Mouse (Mus musculus): ENCODE data around the gene Rad9a. TPM values are rescaled to one million over a fixed set of nuclear protein-coding genes. Genes with fewer than 3 reads are reported as not detected.
A peak's percentile ranks its signal among the peaks of the same experiment; 100 is the strongest.

Gene Rad9a
- total RNA-seq, 2 experiments from 2014 or later = 8.7 to 10.1 TPM

DNA sequence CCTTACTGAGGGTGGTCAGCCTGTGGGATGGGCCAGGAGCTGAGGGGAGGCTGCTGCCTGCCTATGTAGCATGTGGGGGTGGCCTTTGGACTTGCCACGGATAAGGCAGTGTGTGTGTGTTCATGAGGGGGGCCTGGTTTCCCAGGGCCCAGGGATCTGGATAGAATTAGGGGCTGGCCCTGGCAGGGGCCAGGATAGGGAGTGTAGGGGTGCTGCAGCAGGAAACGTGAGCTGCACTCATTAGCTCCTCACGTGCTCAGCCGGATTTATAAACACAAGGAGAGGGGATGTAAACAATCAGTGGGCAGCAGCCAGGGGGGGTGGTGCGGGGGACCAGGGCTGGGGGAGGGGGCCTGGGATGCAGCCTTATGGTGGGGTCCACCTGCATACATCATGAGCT lies 15.7 kb upstream of the Rad9a start:
- Histone ChIP-seq H3K4me3 (no peak overlapping the region), H3K27ac (no peak overlapping the region)
- TF ChIP-seq CTCF (IDR thresholded peaks at IDR 0.05) = no peak
- intact Hi-C loops (cut with DNase I) = no loop called here
- DNase-seq (ENCODE audit: extremely low spot score in 1 of 2, low spot score in 2 of 2) = no peak

GRCm38 (mm10) chr19:4216041-4216685 lies 14.7 kb upstream of the Rad9a start:
- Histone ChIP-seq H3K27ac (no peak overlapping the region), H3K4me3 (no peak overlapping the region)
- TF ChIP-seq CTCF (IDR thresholded peaks at IDR 0.05) = peak; percentile 59
- no peak for DNase-seq (ENCODE audit: extremely low spot score in 1 of 2, low spot score in 2 of 2)
- intact Hi-C loops (cut with DNase I) = no loop called here

DNA sequence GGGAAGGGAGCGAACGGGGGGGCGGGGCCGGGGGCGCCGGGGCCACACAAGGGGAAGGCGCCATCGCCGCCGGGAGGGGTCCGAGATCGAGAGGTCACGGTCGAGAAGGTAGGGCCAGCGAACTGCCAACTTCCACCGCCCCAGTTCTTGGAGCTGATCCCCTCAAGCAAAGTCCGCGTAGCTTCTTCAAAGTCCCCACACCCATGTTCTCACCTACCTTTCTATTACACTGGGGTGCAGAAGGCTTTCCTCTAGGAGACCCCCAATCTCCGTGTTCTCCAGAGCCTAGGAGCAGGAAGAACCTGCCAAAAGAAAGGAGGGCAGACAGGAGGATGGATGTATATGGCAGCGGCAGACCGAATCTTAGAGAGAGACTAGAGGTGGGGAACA lies 14.0 kb upstream of the Rad9a start:
- no peak overlapping the region for H3K27ac ChIP-seq
- DNase-seq (ENCODE audit: extremely low spot score in 1 of 2, low spot score in 2 of 2) = no peak
- intact Hi-C loops (cut with DNase I) = no loop called here
- peak overlapping the region; percentile 47 for H3K4me3 ChIP-seq
- TF ChIP-seq CTCF (IDR thresholded peaks at IDR 0.05) = no peak

- TF ChIP-seq CTCF (IDR thresholded peaks at IDR 0.05) = no peak
- Histone ChIP-seq H3K4me3 (peak overlapping the region; percentile 47), H3K27ac (no peak overlapping the region)
- DNase-seq (ENCODE audit: extremely low spot score in 1 of 2, low spot score in 2 of 2) = no peak
- intact Hi-C loops (cut with DNase I) = no loop called here
These were observed 13.4 kb upstream of the Rad9a start for GRCm38 (mm10) chr19:4214771-4215450.

DNA sequence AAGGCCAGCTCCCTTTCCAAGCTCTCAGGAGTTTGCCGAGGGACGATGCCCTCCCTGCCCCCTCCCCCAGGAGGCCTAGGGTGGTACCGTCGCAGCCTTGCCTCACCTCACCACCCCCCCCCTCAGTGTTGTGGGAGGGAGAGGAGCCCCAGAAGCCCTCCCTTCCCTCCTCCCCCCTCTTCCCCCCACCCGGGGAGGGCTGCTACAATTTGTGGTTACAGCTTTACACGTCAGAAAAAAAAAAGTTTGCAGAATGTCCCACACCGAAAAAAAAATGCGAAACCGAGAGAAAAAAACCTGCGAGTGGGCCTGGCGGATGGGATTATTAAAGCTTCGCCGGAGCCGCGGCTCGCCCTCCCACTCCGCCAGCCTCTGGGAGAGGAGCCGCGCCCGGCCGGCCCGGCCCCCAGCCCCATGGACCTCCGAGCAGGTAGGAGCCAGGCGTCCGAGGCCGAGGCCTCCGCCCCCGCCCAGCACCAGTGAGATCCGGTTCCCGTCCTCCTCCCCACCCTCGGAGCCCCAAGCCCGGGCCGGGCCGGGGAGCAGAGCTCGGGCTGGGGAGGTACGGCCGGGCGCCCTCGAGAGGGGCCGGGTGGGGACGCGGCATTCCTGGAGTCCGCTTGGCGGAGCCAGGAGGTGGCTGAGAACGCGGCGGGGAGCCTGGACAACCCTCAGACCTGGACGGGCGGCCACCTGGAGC lies 12.8 kb upstream of the Rad9a start, which contains the start of the genes Clcf1 and AC109138.7:
Gene Clcf1 (plus strand): TSS at position 168 of the 700 bp plus-strand sequence.
Gene AC109138.7 (plus strand): TSS at position 287 of the 700 bp plus-strand sequence.
- intact Hi-C loops (cut with DNase I) = no loop called here
- no peak for DNase-seq (ENCODE audit: extremely low spot score in 1 of 2, low spot score in 2 of 2)
- Histone ChIP-seq H3K27ac (no peak within 1 kb of the TSS), H3K4me3 (peak within 1 kb of the TSS; percentile 47)
- no peak for TF ChIP-seq CTCF (IDR thresholded peaks at IDR 0.05)

DNA sequence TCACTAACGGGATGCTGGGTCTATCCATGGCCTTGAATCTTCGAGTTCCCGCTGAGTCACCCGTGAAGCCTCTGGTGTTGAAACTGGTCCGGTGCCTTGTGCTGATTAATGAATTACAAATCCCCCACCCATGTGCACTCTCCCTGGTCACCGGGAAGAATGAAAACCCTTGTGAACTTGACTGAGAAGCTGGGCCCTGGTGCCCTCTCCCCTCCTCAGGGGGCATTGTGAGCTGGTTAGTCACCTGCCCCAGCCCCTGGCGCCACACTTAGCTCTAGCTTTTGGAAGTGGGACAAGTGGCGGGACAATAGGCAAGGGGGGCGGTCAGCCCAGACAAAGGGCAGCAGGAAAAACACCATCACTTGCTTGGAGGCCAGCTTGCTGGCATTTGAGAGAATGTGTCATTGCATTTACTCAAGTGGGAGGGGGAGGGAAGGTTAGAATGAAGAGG lies 12.1 kb upstream of the Rad9a start:
- intact Hi-C loops (cut with DNase I) = no loop called here
- no peak overlapping the region for H3K27ac ChIP-seq
- DNase-seq (ENCODE audit: extremely low spot score in 1 of 2, low spot score in 2 of 2) = no peak
- TF ChIP-seq CTCF (IDR thresholded peaks at IDR 0.05) = no peak
- H3K4me3 ChIP-seq = no peak overlapping the region

DNA sequence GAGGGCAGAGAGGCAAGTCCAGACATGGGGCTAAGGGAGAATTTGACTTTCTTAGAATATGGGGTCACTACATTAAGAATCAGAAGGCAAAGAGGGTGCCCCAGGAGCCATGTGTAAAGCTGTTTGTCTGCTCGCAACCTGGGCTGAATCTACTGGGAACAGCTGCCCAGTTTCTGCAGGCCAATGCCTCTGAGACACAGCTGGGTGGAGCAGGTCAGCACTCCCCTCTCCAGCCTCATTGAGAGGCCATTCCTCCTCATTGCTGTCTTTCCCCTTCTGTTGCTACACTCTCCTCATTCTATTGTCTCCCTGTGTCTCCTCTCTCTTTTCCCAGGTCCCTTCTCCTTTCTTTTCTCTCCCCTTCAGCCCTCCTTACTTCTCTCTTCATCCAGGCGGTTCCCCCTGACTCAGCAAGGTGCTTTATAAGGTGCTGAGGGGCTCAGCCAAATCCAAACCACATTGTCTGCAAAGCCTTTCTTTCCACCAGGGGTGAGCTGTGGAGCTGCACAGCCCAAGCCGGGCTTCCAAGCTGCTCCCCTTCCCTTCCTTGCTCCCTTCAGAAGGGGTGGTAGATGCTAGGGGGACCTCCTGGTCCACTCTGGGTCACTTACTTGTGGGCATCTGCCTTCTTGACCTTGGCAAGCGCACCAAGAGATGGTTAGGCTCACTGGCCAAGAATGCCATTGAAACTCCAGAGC lies 10.6 kb upstream of the Rad9a start:
- DNase-seq (ENCODE audit: extremely low spot score in 1 of 2, low spot score in 2 of 2) = no peak
- H3K27ac ChIP-seq = no peak overlapping the region
- TF ChIP-seq CTCF (IDR thresholded peaks at IDR 0.05) = no peak
- intact Hi-C loops (cut with DNase I) = no loop called here
- H3K4me3 ChIP-seq = no peak overlapping the region

DNA sequence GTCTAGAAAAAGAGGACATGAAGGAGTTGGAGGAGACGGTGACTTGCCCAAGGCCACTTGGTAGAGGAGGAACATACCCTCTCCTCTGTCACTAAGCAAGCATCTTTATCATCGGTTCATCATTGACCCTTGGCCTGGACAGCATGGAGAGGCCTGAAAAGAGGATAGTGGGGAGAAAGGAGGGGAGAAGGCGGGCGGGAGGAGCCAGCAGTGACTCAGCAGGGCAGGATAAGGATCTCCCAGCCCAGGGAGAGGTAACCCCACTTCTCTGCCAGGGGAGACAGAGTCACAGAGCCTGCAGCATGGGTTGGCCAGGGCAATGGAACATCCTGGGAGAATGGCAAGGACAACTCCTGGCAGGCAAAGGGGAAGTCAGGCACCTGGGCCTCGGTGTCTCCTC lies 7.1 kb upstream of the Rad9a start:
- DNase-seq (ENCODE audit: extremely low spot score in 1 of 2, low spot score in 2 of 2) = no peak
- Histone ChIP-seq H3K4me3 (no peak overlapping the region), H3K27ac (no peak overlapping the region)
- TF ChIP-seq CTCF (IDR thresholded peaks at IDR 0.05) = no peak
- intact Hi-C loops (cut with DNase I) = no loop called here

DNA sequence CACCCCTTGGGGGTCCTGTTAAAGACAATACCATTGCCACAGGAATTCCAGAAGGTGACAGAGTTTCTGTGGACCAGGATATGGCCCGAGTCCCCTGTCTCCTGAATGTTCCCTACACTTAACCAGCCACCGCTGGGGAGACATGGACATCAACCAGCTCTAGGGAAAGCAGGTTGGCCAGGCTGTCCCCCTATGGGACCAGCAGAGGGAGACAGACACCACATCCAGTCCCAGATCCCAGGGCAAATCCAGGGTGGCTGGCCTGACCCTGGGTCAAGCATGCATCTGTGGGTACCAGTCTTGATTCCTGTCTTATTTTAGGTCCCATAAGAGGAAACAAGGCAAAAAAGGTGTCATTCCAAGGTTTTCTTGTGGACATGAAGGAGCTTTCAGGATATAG lies 5.5 kb upstream of the Rad9a start:
- intact Hi-C loops (cut with DNase I) = loop anchor here (1.0 kb wide), 1 partner anchor 21 kb away; no protein-coding TSS in a partner anchor
- Histone ChIP-seq H3K27ac (no peak overlapping the region), H3K4me3 (no peak overlapping the region)
- TF ChIP-seq CTCF (IDR thresholded peaks at IDR 0.05) = peak; percentile 96
- peak in 1 of 2 experiments; percentile 50 for DNase-seq (ENCODE audit: extremely low spot score in 1 of 2, low spot score in 2 of 2)

- Histone ChIP-seq H3K4me3 (no peak overlapping the region), H3K27ac (peak overlapping the region; percentile 76)
- peak; percentile 35 for TF ChIP-seq CTCF (IDR thresholded peaks at IDR 0.05)
- intact Hi-C loops (cut with DNase I) = loop anchor here (2.0 to 5.0 kb wide), 2 partner anchors 48 to 108 kb away; partner anchors contain the start of genes Cdk2ap2 and Pitpnm1
- no peak for DNase-seq (ENCODE audit: extremely low spot score in 1 of 2, low spot score in 2 of 2)
These were observed 3.4 kb upstream of the Rad9a start for GRCm38 (mm10) chr19:4204889-4205288.

- DNase-seq (ENCODE audit: extremely low spot score in 1 of 2, low spot score in 2 of 2) = no peak
- Histone ChIP-seq H3K27ac (peak overlapping the region; percentile 76), H3K4me3 (no peak overlapping the region)
- intact Hi-C loops (cut with DNase I) = loop anchor here (2.0 to 5.0 kb wide), 2 partner anchors 49 to 106 kb away; partner anchors contain the start of genes Cdk2ap2 and Pitpnm1
- no peak for TF ChIP-seq CTCF (IDR thresholded peaks at IDR 0.05)
These were observed 2.3 kb upstream of the Rad9a start for GRCm38 (mm10) chr19:4203604-4204326.

All from left cerebral cortex, adult 2 months (tissue).